Mouse (Mus musculus): ENCODE measurements around the gene Nova2. TPM values are rescaled to one million over a fixed set of nuclear protein-coding genes. Genes with fewer than 3 reads are reported as not detected.

The Nova2 gene
- polyA plus RNA-seq, 1 experiment, result not detected

DNA sequence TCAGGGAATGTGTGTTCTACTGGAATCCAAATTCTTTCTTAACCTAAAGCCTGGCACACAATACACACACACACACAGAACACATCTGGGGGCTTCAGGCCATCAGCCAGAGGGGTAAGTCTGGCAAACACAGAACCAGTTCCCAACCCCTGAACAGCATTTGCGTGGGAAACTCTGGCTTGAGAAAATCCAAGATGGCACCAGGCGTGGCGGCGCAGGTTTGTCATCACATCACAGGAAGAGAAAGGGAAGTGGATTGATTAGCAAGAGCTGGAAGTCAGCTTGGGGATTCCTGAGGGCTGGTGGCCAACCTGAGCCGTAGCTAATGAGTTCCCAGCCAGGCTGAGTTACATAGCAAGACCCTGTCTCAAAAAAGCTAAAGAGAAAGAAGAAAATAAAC is 39.6 kb downstream of the Nova2 start:
- Histone ChIP-seq H3K4me3 (ENCODE audit: insufficient read depth, low read length) (no peak overlapping the region), H3K27ac (ENCODE audit: insufficient read depth, low read depth, low read length) (no peak overlapping the region), H3K4me1 (ENCODE audit: control insufficient read depth, insufficient read depth, low read length) (peaks cover 10% of the 10 kb centered on the region)
- TF ChIP-seq POLR2A (IDR thresholded peaks at IDR 0.05; ENCODE audit: borderline replicate concordance, low read depth, low read length), result no peak
- TF ChIP-seq CTCF (IDR thresholded peaks at IDR 0.05; ENCODE audit: low read depth, low read length), result no peak

DNA sequence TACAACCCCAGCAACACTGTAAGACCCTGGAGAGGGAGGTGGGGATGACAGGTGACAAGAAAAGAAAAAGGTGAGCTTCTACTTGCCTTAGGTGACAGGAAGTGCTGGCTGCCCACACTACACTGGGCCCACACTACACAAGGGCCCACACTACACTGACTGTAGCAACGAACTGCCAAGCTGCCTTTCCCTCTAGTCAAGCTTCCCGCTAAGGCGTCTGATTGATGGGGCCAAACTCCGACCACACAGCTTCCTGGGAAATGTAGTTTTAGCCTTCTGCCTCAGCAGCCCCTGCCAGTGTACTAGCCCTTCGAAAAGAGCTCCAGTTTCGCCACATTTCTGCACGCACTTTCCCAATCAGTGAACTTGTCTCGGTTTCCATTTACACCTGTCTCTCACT is 41.9 kb downstream of the Nova2 start:
- Histone ChIP-seq H3K4me1 (ENCODE audit: control insufficient read depth, insufficient read depth, low read length) (peaks cover 5% of the 10 kb centered on the region; the same call in 1 of the 2 replicates), H3K27ac (ENCODE audit: insufficient read depth, low read depth, low read length) (no peak overlapping the region), H3K4me3 (ENCODE audit: insufficient read depth, low read length) (no peak overlapping the region)
- TF ChIP-seq POLR2A (IDR thresholded peaks at IDR 0.05; ENCODE audit: borderline replicate concordance, low read depth, low read length) (no peak), CTCF (IDR thresholded peaks at IDR 0.05; ENCODE audit: low read depth, low read length) (no peak)

DNA sequence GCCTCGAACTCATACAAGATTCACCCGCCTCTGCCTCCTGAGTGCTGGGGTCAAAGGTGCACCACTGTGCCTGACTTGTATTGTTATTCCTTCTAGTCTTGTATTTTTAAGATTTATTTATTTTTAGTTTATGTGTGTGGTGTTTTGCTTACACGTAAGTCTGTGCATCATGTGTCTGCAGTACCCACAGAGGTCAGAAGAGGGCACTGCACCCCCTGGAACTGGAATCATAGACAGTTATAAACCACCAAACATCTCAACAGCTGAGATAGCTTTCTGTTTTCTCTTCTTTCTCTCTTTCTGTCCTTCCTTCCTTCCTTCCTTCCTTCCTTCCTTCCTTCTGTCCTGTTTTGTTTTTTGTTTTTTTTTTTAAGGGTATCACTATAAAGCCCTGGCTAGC is 45.3 kb downstream of the Nova2 start:
- H3K4me1 ChIP-seq (ENCODE audit: control insufficient read depth, insufficient read depth, low read length), result no peaks in the 10 kb centered on the region
- no peak for TF ChIP-seq CTCF (IDR thresholded peaks at IDR 0.05; ENCODE audit: low read depth, low read length)
- TF ChIP-seq POLR2A (IDR thresholded peaks at IDR 0.05; ENCODE audit: borderline replicate concordance, low read depth, low read length), result no peak
- no peak overlapping the region for H3K4me3 ChIP-seq (ENCODE audit: insufficient read depth, low read length)

DNA sequence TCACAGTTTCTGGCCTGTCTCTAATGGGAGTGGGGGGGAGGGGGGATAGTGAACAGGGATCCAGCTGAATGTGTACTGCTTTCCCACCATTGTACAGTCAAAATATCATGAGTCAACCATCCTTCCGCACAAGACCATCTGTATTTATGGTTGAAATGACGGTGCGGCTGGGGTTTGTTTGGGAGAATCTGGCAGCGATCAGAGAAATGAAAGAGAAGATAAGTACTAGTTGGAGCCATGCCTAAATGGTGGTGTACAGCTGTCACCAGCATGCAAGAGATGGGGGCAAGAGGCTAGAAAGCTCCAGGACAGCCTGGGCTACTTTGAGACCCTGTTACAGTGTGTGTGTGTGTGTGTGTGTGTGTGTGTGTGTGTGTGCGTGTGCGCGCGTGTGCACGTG is 52.7 kb downstream of the Nova2 start:
- no peak overlapping the region for H3K27ac ChIP-seq (ENCODE audit: insufficient read depth, low read depth, low read length)
- H3K4me3 ChIP-seq (ENCODE audit: insufficient read depth, low read length), result no peak overlapping the region
- no peaks in the 10 kb centered on the region for H3K4me1 ChIP-seq (ENCODE audit: control insufficient read depth, insufficient read depth, low read length)
- TF ChIP-seq CTCF (IDR thresholded peaks at IDR 0.05; ENCODE audit: low read depth, low read length), result no peak
- no peak for TF ChIP-seq POLR2A (IDR thresholded peaks at IDR 0.05; ENCODE audit: borderline replicate concordance, low read depth, low read length)

More for the DNA sequence above, 45.3 kb downstream of the Nova2 start:
- H3K27ac ChIP-seq (ENCODE audit: insufficient read depth, low read depth, low read length), result no peak overlapping the region

DNA sequence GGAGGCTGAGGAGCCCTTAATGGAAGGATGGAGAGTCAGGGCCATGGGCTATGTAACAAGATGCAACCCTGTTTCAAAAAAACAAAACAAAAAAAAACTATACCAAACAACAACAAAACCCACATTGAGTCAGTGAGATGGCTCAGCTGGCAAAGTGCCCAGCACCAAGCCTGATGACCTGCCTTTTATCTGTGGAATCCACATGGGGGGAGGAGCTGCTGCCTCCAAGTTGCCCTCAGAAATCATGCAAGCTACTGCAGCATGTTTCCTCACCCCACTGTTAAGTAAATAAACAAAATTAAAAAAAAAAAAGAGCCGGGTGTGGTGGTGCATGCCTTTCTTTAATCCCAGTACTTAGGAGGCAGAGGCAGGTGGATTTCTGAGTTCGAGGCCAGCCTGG is 60.8 kb downstream of the Nova2 start:
- peaks cover 7% of the 10 kb centered on the region; the same call in 1 of the 2 replicates for H3K4me1 ChIP-seq (ENCODE audit: control insufficient read depth, insufficient read depth, low read length)
- no peak overlapping the region for H3K4me3 ChIP-seq (ENCODE audit: insufficient read depth, low read length)
- no peak for TF ChIP-seq POLR2A (IDR thresholded peaks at IDR 0.05; ENCODE audit: borderline replicate concordance, low read depth, low read length)
- TF ChIP-seq CTCF (IDR thresholded peaks at IDR 0.05; ENCODE audit: low read depth, low read length), result no peak
- H3K27ac ChIP-seq (ENCODE audit: insufficient read depth, low read depth, low read length), result no peak overlapping the region

DNA sequence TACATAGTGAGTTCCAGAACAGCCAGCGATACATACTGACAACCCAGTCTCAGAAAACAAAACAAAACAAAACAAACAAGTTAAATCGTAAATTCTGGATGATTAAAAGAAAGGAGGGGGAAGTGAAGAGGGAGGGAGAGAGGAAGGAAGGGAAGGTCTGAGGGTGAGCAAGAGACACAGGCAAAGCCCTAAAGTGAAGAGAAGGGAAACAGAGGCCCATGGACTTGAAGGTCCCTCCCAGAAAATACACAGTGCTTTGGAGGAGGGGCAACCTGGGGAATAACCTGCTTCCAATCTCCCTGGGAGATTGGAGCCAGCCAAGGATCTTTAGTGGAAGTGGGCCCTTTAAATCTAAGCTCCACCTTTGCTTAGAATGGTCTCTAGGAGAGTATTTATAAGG is 61.4 kb downstream of the Nova2 start, which contains the start of gene Nanos2:
Gene Nanos2 (plus strand): TSS at position 301 of the 400 bp plus-strand sequence.
- Histone ChIP-seq H3K27ac (ENCODE audit: insufficient read depth, low read depth, low read length) (no peak within 1 kb of the TSS), H3K4me3 (ENCODE audit: insufficient read depth, low read length) (no peak within 1 kb of the TSS), H3K4me1 (ENCODE audit: control insufficient read depth, insufficient read depth, low read length) (peaks cover 7% of the 10 kb centered on the region; the same call in 1 of the 2 replicates)
- TF ChIP-seq CTCF (IDR thresholded peaks at IDR 0.05; ENCODE audit: low read depth, low read length), result no peak
- no peak for TF ChIP-seq POLR2A (IDR thresholded peaks at IDR 0.05; ENCODE audit: borderline replicate concordance, low read depth, low read length)

DNA sequence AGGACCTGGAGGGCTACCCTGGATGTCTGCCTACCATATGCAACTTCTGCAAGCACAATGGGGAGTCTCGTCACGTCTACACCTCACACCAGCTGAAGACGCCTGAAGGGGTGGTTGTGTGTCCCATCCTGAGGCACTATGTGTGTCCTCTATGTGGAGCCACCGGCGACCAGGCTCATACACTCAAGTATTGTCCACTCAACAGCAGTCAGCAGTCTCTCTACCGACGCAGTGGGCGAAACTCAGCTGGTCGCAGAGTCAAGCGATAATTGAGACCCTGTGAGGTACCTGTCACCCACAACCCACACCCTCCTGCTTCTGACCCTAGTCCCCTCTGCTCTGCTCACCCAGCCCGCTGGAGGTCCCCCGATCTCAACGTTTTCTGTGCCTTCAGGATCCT is 62.1 kb downstream of the Nova2 start:
- Histone ChIP-seq H3K27ac (ENCODE audit: insufficient read depth, low read depth, low read length) (no peak overlapping the region), H3K4me3 (ENCODE audit: insufficient read depth, low read length) (no peak overlapping the region), H3K4me1 (ENCODE audit: control insufficient read depth, insufficient read depth, low read length) (peaks cover 7% of the 10 kb centered on the region; the same call in 1 of the 2 replicates)
- no peak for TF ChIP-seq CTCF (IDR thresholded peaks at IDR 0.05; ENCODE audit: low read depth, low read length)
- TF ChIP-seq POLR2A (IDR thresholded peaks at IDR 0.05; ENCODE audit: borderline replicate concordance, low read depth, low read length), result no peak

DNA sequence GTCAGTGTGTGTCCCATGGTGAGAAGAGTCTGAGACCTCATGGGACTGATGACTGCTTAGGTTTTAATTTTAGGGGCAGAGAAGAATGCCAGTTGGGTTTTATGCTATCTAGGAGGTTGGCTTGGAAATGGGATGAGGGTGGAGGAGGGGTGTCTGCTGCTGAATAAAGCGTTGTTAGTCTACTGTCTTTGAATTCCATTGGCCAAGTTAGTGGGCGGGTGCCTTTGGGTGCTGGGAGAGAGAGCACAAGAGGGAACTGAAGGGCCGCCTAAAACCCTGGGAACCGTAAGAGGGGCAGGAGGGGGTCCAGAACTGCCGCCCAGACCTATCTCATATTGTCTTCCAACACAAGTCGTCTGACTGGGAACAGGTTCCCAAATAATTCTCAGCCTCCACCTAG is 63.1 kb downstream of the Nova2 start:
- TF ChIP-seq POLR2A (IDR thresholded peaks at IDR 0.05; ENCODE audit: borderline replicate concordance, low read depth, low read length) (no peak), CTCF (IDR thresholded peaks at IDR 0.05; ENCODE audit: low read depth, low read length) (no peak)

DNA sequence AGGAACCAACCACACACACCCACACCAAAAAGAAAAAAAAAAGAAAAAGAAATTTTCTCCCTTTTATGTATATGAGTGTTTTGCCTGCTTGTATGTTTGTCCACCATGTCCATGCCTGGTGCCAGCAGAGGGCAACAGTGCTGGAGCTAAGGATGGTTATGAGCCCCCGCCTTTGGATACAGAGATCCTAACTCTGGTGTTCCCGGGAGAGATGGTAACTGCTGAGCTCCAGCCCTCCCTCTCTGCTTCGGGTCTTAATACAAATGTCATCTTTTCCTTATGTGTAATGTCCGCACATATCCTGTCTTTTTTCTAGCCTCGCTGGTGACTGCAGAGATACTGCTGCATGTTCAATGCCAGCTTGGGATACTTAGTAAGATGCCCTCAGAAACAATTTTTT is 64.3 kb downstream of the Nova2 start:
- TF ChIP-seq POLR2A (IDR thresholded peaks at IDR 0.05; ENCODE audit: borderline replicate concordance, low read depth, low read length) (no peak), CTCF (IDR thresholded peaks at IDR 0.05; ENCODE audit: low read depth, low read length) (no peak)
- Histone ChIP-seq H3K4me3 (ENCODE audit: insufficient read depth, low read length) (no peak overlapping the region), H3K4me1 (ENCODE audit: control insufficient read depth, insufficient read depth, low read length) (peaks cover 7% of the 10 kb centered on the region; the same call in 1 of the 2 replicates), H3K27ac (ENCODE audit: insufficient read depth, low read depth, low read length) (no peak overlapping the region)

More for the DNA sequence above, 63.1 kb downstream of the Nova2 start:
- Histone ChIP-seq H3K4me1 (ENCODE audit: control insufficient read depth, insufficient read depth, low read length) (peaks cover 7% of the 10 kb centered on the region; the same call in 1 of the 2 replicates), H3K27ac (ENCODE audit: insufficient read depth, low read depth, low read length) (no peak overlapping the region), H3K4me3 (ENCODE audit: insufficient read depth, low read length) (no peak overlapping the region)

DNA sequence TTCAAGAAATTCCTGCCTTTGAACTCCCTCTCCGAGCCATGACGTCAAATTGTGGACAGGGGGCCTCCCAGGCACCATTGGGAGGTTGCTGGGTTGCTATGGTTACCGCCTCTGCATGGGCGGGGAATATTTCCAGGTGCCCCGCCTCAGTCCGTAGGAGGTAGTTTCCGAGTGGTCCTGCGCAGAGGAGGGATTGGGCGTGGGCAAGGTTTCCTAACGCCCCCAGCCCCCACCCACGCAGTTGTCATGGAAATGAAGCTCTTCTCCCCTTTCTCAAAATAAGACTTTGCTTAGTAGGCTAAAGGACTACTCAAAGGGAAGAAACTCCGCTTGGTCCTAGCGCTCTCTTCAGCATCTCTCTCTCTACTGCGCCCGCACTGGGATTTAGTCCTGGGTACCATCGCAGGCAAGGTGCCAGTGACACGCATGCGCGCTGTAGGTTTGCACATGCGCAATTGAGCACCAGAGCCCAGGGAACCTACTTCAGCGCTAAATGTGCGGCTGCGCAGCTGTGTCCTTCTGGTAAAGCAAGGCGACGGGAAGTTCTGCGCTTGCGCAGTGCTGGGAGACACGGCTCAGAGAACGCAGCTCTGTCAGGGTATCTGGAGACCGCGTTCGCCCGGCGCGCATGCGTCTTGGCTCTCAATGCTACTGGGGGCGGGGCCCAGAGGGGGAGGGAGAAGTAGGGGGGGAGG is 65.1 kb downstream of the Nova2 start, which contains the start of gene Mypop:
Gene Mypop (plus strand): TSS at position 645 of the 695 bp plus-strand sequence.
- no peak within 1 kb of the TSS for H3K27ac ChIP-seq (ENCODE audit: insufficient read depth, low read depth, low read length)
- H3K4me1 ChIP-seq (ENCODE audit: control insufficient read depth, insufficient read depth, low read length), result peaks cover 7% of the 10 kb centered on the region; the same call in 1 of the 2 replicates
- TF ChIP-seq POLR2A (IDR thresholded peaks at IDR 0.05; ENCODE audit: borderline replicate concordance, low read depth, low read length), result no peak
- no peak for TF ChIP-seq CTCF (IDR thresholded peaks at IDR 0.05; ENCODE audit: low read depth, low read length)
- peak within 1 kb of the TSS; percentile 52 for H3K4me3 ChIP-seq (ENCODE audit: insufficient read depth, low read length)

Measured in bone marrow macrophage, adult 2 months (primary cell).